Mouse (Mus musculus): ENCODE results near the gene Tm2d1. TPM values are rescaled to one million over a fixed set of nuclear protein-coding genes. Genes with fewer than 3 reads are reported as not detected.
A peak's percentile ranks its signal among the peaks of the same experiment; 100 is the strongest.

Gene Tm2d1
- polyA plus RNA-seq, 1 experiment, result 58.5 TPM

GRCm38 (mm10) chr4:98395346-98395689, 12.2 kb upstream of the Tm2d1 start:
- H3K4me3 ChIP-seq (ENCODE audit: insufficient read depth, low read length), result peak overlapping the region; percentile 96
- peak overlapping the region; percentile 99 for H3K27ac ChIP-seq (ENCODE audit: insufficient read depth, low read length)
- no peak for TF ChIP-seq CTCF (IDR thresholded peaks at IDR 0.05; ENCODE audit: extremely low read depth, insufficient read depth, low read length)
- TF ChIP-seq POLR2A (IDR thresholded peaks at IDR 0.05; ENCODE audit: extremely low read depth, insufficient read depth, low read length), result no peak
- no peaks in the 10 kb centered on the region for H3K4me1 ChIP-seq (ENCODE audit: control insufficient read depth, insufficient read depth, low read length)

GRCm38 (mm10) chr4:98385036-98385435, 1.9 kb upstream of the Tm2d1 start:
- no peak for TF ChIP-seq POLR2A (IDR thresholded peaks at IDR 0.05; ENCODE audit: extremely low read depth, insufficient read depth, low read length)
- TF ChIP-seq CTCF (IDR thresholded peaks at IDR 0.05; ENCODE audit: extremely low read depth, insufficient read depth, low read length), result no peak
- Histone ChIP-seq H3K4me1 (ENCODE audit: control insufficient read depth, insufficient read depth, low read length) (peaks cover 1% of the 10 kb centered on the region; the same call in 1 of the 2 replicates), H3K27ac (ENCODE audit: insufficient read depth, low read length) (no peak overlapping the region), H3K4me3 (ENCODE audit: insufficient read depth, low read length) (no peak overlapping the region)

GRCm38 (mm10) chr4:98376943-98377342, 6.2 kb downstream of the Tm2d1 start:
- Histone ChIP-seq H3K4me1 (ENCODE audit: control insufficient read depth, insufficient read depth, low read length) (no peaks in the 10 kb centered on the region), H3K4me3 (ENCODE audit: insufficient read depth, low read length) (no peak overlapping the region), H3K27ac (ENCODE audit: insufficient read depth, low read length) (no peak overlapping the region)
- TF ChIP-seq CTCF (IDR thresholded peaks at IDR 0.05; ENCODE audit: extremely low read depth, insufficient read depth, low read length) (no peak), POLR2A (IDR thresholded peaks at IDR 0.05; ENCODE audit: extremely low read depth, insufficient read depth, low read length) (no peak)

GRCm38 (mm10) chr4:98375401-98375800, 7.7 kb downstream of the Tm2d1 start:
- no peak overlapping the region for H3K27ac ChIP-seq (ENCODE audit: insufficient read depth, low read length)
- TF ChIP-seq POLR2A (IDR thresholded peaks at IDR 0.05; ENCODE audit: extremely low read depth, insufficient read depth, low read length), result no peak
- no peak for TF ChIP-seq CTCF (IDR thresholded peaks at IDR 0.05; ENCODE audit: extremely low read depth, insufficient read depth, low read length)
- no peaks in the 10 kb centered on the region for H3K4me1 ChIP-seq (ENCODE audit: control insufficient read depth, insufficient read depth, low read length)
- no peak overlapping the region for H3K4me3 ChIP-seq (ENCODE audit: insufficient read depth, low read length)

GRCm38 (mm10) chr4:98358034-98358809, 24.9 kb downstream of the Tm2d1 start:
- no peak overlapping the region for H3K27ac ChIP-seq (ENCODE audit: insufficient read depth, low read length)
- TF ChIP-seq POLR2A (IDR thresholded peaks at IDR 0.05; ENCODE audit: extremely low read depth, insufficient read depth, low read length), result no peak
- no peak for TF ChIP-seq CTCF (IDR thresholded peaks at IDR 0.05; ENCODE audit: extremely low read depth, insufficient read depth, low read length)
- H3K4me1 ChIP-seq (ENCODE audit: control insufficient read depth, insufficient read depth, low read length), result no peaks in the 10 kb centered on the region
- no peak overlapping the region for H3K4me3 ChIP-seq (ENCODE audit: insufficient read depth, low read length)

- no peak overlapping the region for H3K4me3 ChIP-seq (ENCODE audit: insufficient read depth, low read length)
- no peak overlapping the region for H3K27ac ChIP-seq (ENCODE audit: insufficient read depth, low read length)
- H3K4me1 ChIP-seq (ENCODE audit: control insufficient read depth, insufficient read depth, low read length), result no peaks in the 10 kb centered on the region
- TF ChIP-seq CTCF (IDR thresholded peaks at IDR 0.05; ENCODE audit: extremely low read depth, insufficient read depth, low read length), result no peak
- TF ChIP-seq POLR2A (IDR thresholded peaks at IDR 0.05; ENCODE audit: extremely low read depth, insufficient read depth, low read length), result no peak
Observed at GRCm38 (mm10) chr4:98348580-98348979, 34.5 kb downstream of the Tm2d1 start.

- H3K27ac ChIP-seq (ENCODE audit: insufficient read depth, low read length), result no peak overlapping the region
- no peak overlapping the region for H3K4me3 ChIP-seq (ENCODE audit: insufficient read depth, low read length)
- no peaks in the 10 kb centered on the region for H3K4me1 ChIP-seq (ENCODE audit: control insufficient read depth, insufficient read depth, low read length)
- TF ChIP-seq CTCF (IDR thresholded peaks at IDR 0.05; ENCODE audit: extremely low read depth, insufficient read depth, low read length) (no peak), POLR2A (IDR thresholded peaks at IDR 0.05; ENCODE audit: extremely low read depth, insufficient read depth, low read length) (no peak)
Observed at GRCm38 (mm10) chr4:98345783-98346182, 37.3 kb downstream of the Tm2d1 start.

GRCm38 (mm10) chr4:98339992-98340564, 43.0 kb downstream of the Tm2d1 start:
- TF ChIP-seq CTCF (IDR thresholded peaks at IDR 0.05; ENCODE audit: extremely low read depth, insufficient read depth, low read length) (no peak), POLR2A (IDR thresholded peaks at IDR 0.05; ENCODE audit: extremely low read depth, insufficient read depth, low read length) (no peak)
- H3K4me3 ChIP-seq (ENCODE audit: insufficient read depth, low read length), result no peak overlapping the region
- no peaks in the 10 kb centered on the region for H3K4me1 ChIP-seq (ENCODE audit: control insufficient read depth, insufficient read depth, low read length)
- no peak overlapping the region for H3K27ac ChIP-seq (ENCODE audit: insufficient read depth, low read length)

GRCm38 (mm10) chr4:98338636-98339630, 44.2 kb downstream of the Tm2d1 start:
- Histone ChIP-seq H3K4me1 (ENCODE audit: control insufficient read depth, insufficient read depth, low read length) (no peaks in the 10 kb centered on the region), H3K4me3 (ENCODE audit: insufficient read depth, low read length) (no peak overlapping the region), H3K27ac (ENCODE audit: insufficient read depth, low read length) (no peak overlapping the region)
- TF ChIP-seq POLR2A (IDR thresholded peaks at IDR 0.05; ENCODE audit: extremely low read depth, insufficient read depth, low read length), result no peak
- TF ChIP-seq CTCF (IDR thresholded peaks at IDR 0.05; ENCODE audit: extremely low read depth, insufficient read depth, low read length), result no peak
